Mouse (Mus musculus) heart, adult 9 months (tissue): ENCODE measurements at regions not wholly inside any gene's neighbourhood (a gene's known extent, or its start where the extent isn't known, plus 50 kb on each side); places are given as distances from the start of the nearest gene placed in this dataset.
"Not testable (repeated sequence)": the region's sequence is repeated elsewhere in the genome, so short reads cannot be mapped to it uniquely, and the experiment has no call there.

Experiments
- DNase-seq, 2 experiments: peaks; one replicate each; pipeline ENCODE4 v3.0.0; 2022; ENCODE audit warnings: low spot score in 2 of 2

- DNase-seq = no peak
Observed at GRCm38 (mm10) chr12:15654585-15654984, 162.1 kb downstream of the Trib2 start.

GRCm38 (mm10) chr12:15653357-15653763, 163.4 kb downstream of the Trib2 start:
- peak in 1 of 2 experiments; percentile 39 for DNase-seq

- no peak for DNase-seq
Observed at GRCm38 (mm10) chr12:15651293-15651692, 165.4 kb downstream of the Trib2 start.

GRCm38 (mm10) chr12:15649906-15650305, 166.8 kb downstream of the Trib2 start:
- DNase-seq = peak; percentile 46 to 64

GRCm38 (mm10) chr12:15649226-15649625, 167.5 kb downstream of the Trib2 start:
- DNase-seq = no peak

- DNase-seq = no peak
Observed at GRCm38 (mm10) chr12:15644074-15644672, 172.5 kb downstream of the Trib2 start.

- DNase-seq = no peak
Observed at GRCm38 (mm10) chr12:15643669-15644068, 173.1 kb downstream of the Trib2 start.

GRCm38 (mm10) chr12:15640320-15640719, 176.4 kb downstream of the Trib2 start:
- no peak for DNase-seq

GRCm38 (mm10) chr12:15629971-15630370, 186.8 kb downstream of the Trib2 start:
- DNase-seq = no peak

GRCm38 (mm10) chr12:15619521-15619920, 197.2 kb downstream of the Trib2 start:
- no peak for DNase-seq

- peak; percentile 82 to 84 for DNase-seq
Observed at GRCm38 (mm10) chr12:15617312-15617711, 199.4 kb downstream of the Trib2 start.

- DNase-seq = no peak
Observed at GRCm38 (mm10) chr12:15611847-15612580, 204.7 kb downstream of the Trib2 start.

- no peak for DNase-seq
Observed at GRCm38 (mm10) chr12:15607091-15607490, 209.6 kb downstream of the Trib2 start.

GRCm38 (mm10) chr12:15606095-15606494, 210.6 kb downstream of the Trib2 start:
- peak; percentile 15 to 45 for DNase-seq

- DNase-seq = no peak
Observed at GRCm38 (mm10) chr12:15604630-15605029, 212.1 kb downstream of the Trib2 start.

- no peak for DNase-seq
Observed at GRCm38 (mm10) chr12:15603885-15604284, 212.8 kb downstream of the Trib2 start.

- no peak for DNase-seq
Observed at GRCm38 (mm10) chr12:15603319-15603718, 213.4 kb downstream of the Trib2 start.

- peak; percentile 13 to 34 for DNase-seq
Observed at GRCm38 (mm10) chr12:15594704-15595103, 222.0 kb downstream of the Trib2 start.

- DNase-seq = not testable (repeated sequence)
Observed at GRCm38 (mm10) chr12:15587864-15588263, 228.9 kb downstream of the Trib2 start.

- no peak for DNase-seq
Observed at GRCm38 (mm10) chr12:15586706-15587442, 229.8 kb downstream of the Trib2 start.

GRCm38 (mm10) chr12:15585845-15586244, 230.9 kb downstream of the Trib2 start:
- no peak for DNase-seq

GRCm38 (mm10) chr12:15584721-15585120, 232.0 kb downstream of the Trib2 start:
- no peak for DNase-seq

- DNase-seq = no peak
Observed at GRCm38 (mm10) chr12:15566785-15567109, 250.0 kb downstream of the Trib2 start.
